Mouse (Mus musculus): ENCODE measurements around the gene Nudt15.
A peak's percentile ranks its signal among the peaks of the same experiment; 100 is the strongest.
"Not testable (repeated sequence)": the region's sequence is repeated elsewhere in the genome, so short reads cannot be mapped to it uniquely, and the experiment has no call there.

Gene Nudt15

DNA sequence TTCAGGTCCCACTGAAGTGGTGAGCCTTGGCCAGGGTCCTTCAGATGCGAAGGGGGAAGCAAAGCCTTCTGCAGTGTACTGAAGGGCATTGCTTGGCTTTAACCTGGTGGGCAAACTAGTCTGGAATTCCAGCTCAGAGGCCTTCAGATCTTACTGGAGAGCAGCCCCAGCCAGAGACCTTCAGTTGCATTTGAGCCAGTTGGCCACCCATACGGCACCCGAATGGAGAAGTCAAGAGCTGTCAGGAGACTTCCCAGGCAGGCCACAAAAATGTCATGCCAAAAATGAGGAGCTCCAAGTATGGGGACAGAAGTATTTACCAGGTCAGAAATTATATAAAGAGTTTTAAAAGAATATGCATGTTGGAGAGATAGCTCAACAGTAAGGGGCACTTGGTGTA, at the start of gene Nudt15:
TSS of gene Nudt15 (minus strand) at position 192 of the 400 bp plus-strand sequence.
- DNase-seq (ENCODE audit: extremely low read depth, low read depth, low spot score) = no peak

GRCm38 (mm10) chr14:73592166-73592565, 44.1 kb upstream of the Nudt15 start:
- no peak for DNase-seq (ENCODE audit: extremely low read depth, low read depth, low spot score)

- DNase-seq (ENCODE audit: extremely low read depth, low read depth, low spot score) = no peak
Measured at GRCm38 (mm10) chr14:73588080-73588479, 40.0 kb upstream of the Nudt15 start.

DNA sequence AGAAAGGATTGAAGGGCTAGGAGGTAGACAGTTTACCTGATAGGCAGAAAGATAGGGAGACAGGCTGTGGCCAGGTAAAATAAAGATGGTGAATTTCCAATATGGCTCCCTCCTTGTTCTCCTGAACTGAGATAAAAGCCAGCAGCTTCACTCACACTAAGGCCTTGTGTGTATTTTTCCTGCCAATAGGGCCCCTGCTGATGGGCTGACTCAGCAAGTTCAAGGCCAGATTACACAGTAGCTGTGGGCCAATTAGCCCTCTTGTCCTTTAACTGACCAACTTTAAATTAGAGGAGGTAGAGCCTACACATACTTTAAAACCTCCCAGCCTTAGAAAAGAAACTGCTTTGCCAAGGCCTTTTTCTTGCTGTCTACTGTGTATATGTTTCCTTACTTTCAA, 28.3 kb upstream of the Nudt15 start:
- no peak for DNase-seq (ENCODE audit: extremely low read depth, low read depth, low spot score)

DNA sequence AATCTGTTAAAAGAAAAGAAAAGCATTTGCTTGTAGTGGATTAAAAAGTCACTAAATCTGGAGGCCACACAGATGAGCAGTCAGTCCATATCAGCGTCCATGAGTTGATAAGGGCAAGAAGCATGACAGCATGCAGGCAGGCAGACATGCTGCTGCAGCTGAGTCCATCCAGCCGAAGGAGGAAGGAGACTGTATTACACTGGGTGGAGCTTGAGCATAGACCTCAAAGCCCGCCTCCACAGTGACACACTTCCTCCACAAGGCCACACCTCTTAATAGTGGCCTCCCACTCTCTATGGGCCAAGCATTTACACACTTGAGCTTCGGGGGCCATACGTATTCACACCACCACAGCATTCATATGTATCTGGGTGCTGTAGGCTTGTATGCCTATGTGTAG, 26.0 kb upstream of the Nudt15 start:
- no peak for DNase-seq (ENCODE audit: extremely low read depth, low read depth, low spot score)

DNA sequence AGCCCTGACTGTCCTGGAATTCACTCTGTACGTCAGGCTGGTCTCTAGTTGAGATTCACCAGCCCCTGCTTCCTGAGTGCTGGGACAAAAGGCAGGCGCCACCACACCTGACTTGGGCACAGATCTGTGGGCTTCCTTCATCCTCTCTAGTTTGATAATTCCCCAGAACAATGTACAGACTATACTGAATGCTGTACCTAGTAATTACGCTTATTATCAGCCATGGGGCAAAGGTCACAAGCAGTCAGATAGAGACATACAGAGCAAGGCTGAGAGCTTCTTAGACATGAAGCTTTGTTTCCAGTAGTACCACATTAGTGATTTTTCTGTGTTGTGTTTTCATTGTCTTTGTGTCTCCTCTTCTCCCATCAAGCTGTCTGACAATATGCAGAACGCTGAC, 23.1 kb upstream of the Nudt15 start:
- no peak for DNase-seq (ENCODE audit: extremely low read depth, low read depth, low spot score)

DNA sequence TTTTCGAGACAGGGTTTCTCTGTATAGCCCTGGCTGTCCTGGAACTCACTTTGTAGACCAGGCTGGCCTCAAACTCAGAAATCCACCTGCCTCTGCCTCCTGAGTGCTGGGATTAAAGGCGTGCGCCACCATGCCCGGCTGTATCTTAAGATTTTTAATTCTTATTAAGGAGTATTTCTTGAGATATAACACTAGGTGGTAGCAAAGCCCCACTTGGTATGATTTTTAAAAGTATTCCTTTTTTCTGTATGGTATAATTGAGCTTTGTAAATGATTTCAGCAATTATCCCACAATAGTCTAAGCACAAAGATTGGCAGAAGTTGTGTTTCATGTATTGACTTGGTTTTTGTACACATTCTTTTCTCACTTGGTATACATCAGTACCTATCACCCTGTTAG, 21.8 kb upstream of the Nudt15 start:
- DNase-seq (ENCODE audit: extremely low read depth, low read depth, low spot score) = not testable (repeated sequence)

DNA sequence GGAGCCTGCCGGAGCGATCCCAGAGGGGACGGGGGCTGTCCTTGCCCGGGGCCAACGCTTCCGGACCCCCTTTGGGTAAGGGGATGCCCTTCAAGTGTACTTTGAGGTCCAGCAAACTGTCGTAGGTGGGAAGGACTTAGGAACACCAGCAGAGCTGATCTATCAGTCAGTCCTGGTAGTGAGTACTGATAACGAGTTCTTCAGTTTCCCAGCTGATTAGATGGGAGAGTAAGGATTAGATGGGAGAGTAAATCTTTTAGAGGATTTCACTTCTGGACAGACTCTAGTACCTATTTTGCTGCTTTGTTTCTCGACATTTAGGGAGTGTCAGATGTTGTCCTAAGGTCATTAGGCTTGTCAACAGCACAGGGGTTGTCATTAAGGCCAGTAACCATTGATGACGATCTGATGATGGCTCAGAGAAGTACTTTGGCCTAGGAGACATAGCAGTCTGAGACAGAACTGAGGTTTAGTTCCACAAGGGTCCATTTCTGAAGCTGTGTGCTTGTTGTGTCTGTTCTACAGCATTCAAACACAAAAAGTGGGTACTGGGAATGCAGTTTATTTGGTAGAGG, 5.2 kb upstream of the Nudt15 start:
- no peak for DNase-seq (ENCODE audit: extremely low read depth, low read depth, low spot score)

GRCm38 (mm10) chr14:73552341-73553121, 4.5 kb upstream of the Nudt15 start:
- DNase-seq (ENCODE audit: extremely low read depth, low read depth, low spot score) = peak; percentile 19

DNA sequence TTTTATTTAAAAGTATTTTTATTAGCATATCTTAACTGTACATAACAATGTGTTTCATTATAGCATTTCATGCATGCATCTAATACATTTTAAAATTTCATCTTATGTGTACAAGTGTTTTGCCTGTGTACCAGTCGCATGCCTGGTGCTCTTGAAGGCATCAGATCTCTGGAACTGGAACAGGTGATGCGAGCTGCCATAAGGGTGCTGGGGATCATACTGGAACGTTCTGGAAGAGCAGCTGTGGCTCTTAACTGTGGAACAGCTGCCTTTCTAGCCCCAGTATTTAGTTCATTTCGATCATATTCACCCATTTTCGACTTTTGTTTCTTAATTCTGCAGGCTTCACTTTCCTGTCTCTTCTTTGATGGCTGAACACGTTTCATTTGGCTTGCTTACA, 3.1 kb upstream of the Nudt15 start:
- DNase-seq (ENCODE audit: extremely low read depth, low read depth, low spot score) = no peak

GRCm38 (mm10) chr14:73550732-73551131, 2.7 kb upstream of the Nudt15 start:
- no peak for DNase-seq (ENCODE audit: extremely low read depth, low read depth, low spot score)

GRCm38 (mm10) chr14:73550291-73550690, 2.2 kb upstream of the Nudt15 start:
- DNase-seq (ENCODE audit: extremely low read depth, low read depth, low spot score) = no peak

DNA sequence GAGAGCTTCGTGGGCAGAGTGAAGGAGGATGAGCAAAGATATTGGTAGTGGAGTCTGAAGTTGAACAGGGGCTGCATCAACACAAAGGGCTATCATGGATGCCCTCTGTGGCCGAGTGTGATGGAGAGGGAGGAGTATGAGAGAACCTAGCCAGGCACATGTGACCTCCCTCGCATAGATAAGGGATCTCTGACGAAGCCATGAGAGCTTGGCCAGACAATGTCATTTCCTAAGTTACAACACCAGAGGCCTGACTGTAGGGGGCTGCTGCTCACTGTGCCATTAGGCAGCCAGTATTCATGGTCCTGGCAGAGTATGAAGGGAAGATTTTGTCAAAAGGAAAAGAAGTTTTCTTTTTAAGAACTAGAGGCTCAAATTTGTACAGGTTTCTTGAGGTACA, 1.0 kb downstream of the Nudt15 start:
- no peak for DNase-seq (ENCODE audit: extremely low read depth, low read depth, low spot score)

GRCm38 (mm10) chr14:73543781-73544180, 4.3 kb downstream of the Nudt15 start:
- no peak for DNase-seq (ENCODE audit: extremely low read depth, low read depth, low spot score)

GRCm38 (mm10) chr14:73535641-73536040, 12.4 kb downstream of the Nudt15 start:
- no peak for DNase-seq (ENCODE audit: extremely low read depth, low read depth, low spot score)

DNA sequence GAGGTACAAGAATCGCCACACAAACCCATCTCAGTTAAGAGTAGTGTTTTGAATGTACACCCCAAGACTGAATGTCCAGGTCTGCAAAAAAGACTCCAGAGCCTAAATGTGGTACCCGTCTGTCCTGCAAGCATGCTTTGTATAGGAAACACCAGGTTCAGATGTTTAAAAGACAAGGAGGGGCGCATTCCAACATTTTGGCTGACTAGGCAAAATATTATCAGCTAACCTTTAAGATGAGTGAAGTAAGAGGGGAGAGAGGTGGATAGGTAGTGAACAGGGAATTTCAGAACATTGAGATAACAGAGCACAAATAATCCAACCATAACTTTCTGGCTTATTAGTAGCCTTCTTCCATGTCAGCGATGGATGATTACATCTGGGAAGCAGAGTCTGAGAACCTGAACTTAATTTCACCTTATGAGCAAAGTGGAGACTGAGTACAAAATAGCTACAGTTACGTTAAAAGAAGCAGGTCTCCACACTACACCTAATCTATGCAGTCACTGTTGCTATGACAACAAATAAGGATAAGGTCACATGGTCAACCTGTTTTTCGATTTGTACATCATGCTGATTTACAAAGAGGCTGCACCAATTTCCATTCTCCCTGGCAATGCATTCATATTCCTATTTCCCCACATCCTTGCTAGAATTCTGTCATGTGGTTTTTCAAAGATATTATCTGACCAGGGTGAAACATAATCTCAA, 14.1 kb downstream of the Nudt15 start:
- DNase-seq (ENCODE audit: extremely low read depth, low read depth, low spot score) = no peak

- not testable (repeated sequence) for DNase-seq (ENCODE audit: extremely low read depth, low read depth, low spot score)
Measured at GRCm38 (mm10) chr14:73528661-73529060, 19.4 kb downstream of the Nudt15 start.

DNA sequence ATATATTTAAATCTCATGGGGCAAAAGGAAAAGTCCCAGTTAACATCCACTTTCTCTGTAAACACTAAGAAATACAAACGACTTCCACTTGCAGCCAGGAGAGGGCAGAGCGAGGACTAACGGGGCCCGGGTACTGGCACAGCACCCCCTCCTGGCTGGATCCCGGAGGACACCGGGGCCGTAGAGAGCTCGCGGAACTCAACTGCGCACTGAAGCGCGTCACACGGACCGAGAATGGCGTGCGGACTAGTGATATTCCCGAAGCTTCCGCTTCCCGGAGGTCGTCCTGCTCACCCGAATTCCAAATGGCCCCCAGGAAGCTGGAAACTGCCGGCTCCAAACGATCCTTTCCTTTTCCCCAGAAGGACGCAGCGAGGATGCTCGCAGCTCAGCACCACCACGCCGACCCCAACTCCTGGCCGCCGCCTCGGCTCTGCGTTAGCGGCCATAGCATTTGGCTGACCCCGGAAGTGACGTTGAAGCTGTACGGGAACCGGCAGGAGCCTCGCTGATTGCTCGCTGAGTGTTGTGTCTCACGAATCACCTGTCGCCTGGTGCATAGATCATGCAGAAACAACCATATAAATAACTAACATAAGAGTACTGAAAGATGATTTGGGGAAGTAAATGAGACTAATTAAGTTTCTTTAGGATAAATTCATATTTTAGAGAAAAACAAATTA, 23.1 kb downstream of the Nudt15 start, which contains the start of gene Sucla2:
TSS of gene Sucla2 (plus strand) at position 554 of the 683 bp plus-strand sequence.
- DNase-seq (ENCODE audit: extremely low read depth, low read depth, low spot score) = peak; percentile 55

- DNase-seq (ENCODE audit: extremely low read depth, low read depth, low spot score) = no peak
Measured at GRCm38 (mm10) chr14:73524136-73524535, 23.9 kb downstream of the Nudt15 start.

GRCm38 (mm10) chr14:73509765-73510423, 38.1 kb downstream of the Nudt15 start, which contains the start of gene Med4:
Gene Med4, plus strand, starts transcription at chr14:73510025.
- DNase-seq (ENCODE audit: extremely low read depth, low read depth, low spot score) = peak; percentile 46

All from fat pad, adult 2 months (tissue).